Mouse (Mus musculus) forebrain, postnatal 0 days (tissue): ENCODE results near the gene Alg12. TPM values are rescaled to one million over a fixed set of nuclear protein-coding genes. Genes with fewer than 3 reads are reported as not detected.
A peak's percentile ranks its signal among the peaks of the same experiment; 100 is the strongest.

Experiments used
- ATAC-seq: fragments of 200-750 bp; cut with Nextera tagmentation; 2 replicates; pipeline ENCODE4 v1.8.0; 2017; ENCODE audit warnings: mild to moderate bottlenecking, moderate library complexity
- DNase-seq: peaks from one replicate; pipeline ENCODE4 v3.0.0-alpha.2; 2015
- H3K27ac ChIP-seq: fragments of 300-500 bp; sonication (generic); 2 replicates; pipeline ENCODE4 v1.5.1; 2014; ENCODE audit warnings: low read depth, mild to moderate bottlenecking, antibody characterized with exemption, low read length, moderate library complexity, mixed read lengths
- H3K27me3 ChIP-seq: fragments of 300-500 bp; sonication (generic); 2 replicates; pipeline ENCODE4 v1.6.1; 2014; ENCODE audit warnings: mild to moderate bottlenecking, low read length, mixed read lengths; ENCODE audit not compliant: insufficient read depth
- H3K36me3 ChIP-seq: fragments of 300-500 bp; sonication (generic); 2 replicates; pipeline ENCODE4 v1.6.1; 2014; ENCODE audit warnings: mild to moderate bottlenecking, moderate library complexity; ENCODE audit not compliant: insufficient read depth
- H3K4me1 ChIP-seq: fragments of 300-500 bp; sonication (generic); 2 replicates; pipeline ENCODE4 v1.6.1; 2014; ENCODE audit warnings: antibody characterized with exemption; ENCODE audit not compliant: insufficient read depth
- H3K4me2 ChIP-seq: fragments of 300-500 bp; sonication (generic); 2 replicates; pipeline ENCODE4 v1.6.1; 2014; ENCODE audit warnings: low read depth, mild to moderate bottlenecking, moderate library complexity
- H3K4me3 ChIP-seq: fragments of 300-500 bp; sonication (generic); 2 replicates; pipeline ENCODE4 v1.5.1; 2014; ENCODE audit warnings: low read depth, low read length, mixed read lengths
- H3K9ac ChIP-seq: fragments of 300-500 bp; sonication (generic); 2 replicates; pipeline ENCODE4 v1.6.1; 2014; ENCODE audit warnings: mild to moderate bottlenecking
- H3K9me3 ChIP-seq: fragments of 300-500 bp; sonication (generic); 2 replicates; pipeline ENCODE4 v1.6.1; 2016; ENCODE audit warnings: low read length
- CTCF ChIP-seq: sonication (generic); IDR thresholded peaks from 2 replicates; pipeline ENCODE4 v1.5.1; 2016; ENCODE audit warnings: antibody characterized with exemption, control low read depth, low read depth
- WGBS: fragments of 180-500 bp; shearing (Covaris S2); extraction: QIAGEN DNeasy Blood & Tissue Kit; methylation state at CpG from one replicate; pipeline ENCODE4 v1.1.7; 2014; 5-methylcytosine and 5-hydroxymethylcytosine counted together
- polyA plus RNA-seq: library from polyadenylated mRNA; unstranded; fragments of >200 nt; fragmentation: Nextera tagmentation; extraction: Ambion mirVana; gene quantifications from 2 replicates; pipeline ENCODE4 v1.2.1, GENCODE M21; 2015
- total RNA-seq: library from RNA; depleted of rRNA; stranded (reverse); fragments of >200 nt; gene quantifications from 2 replicates; pipeline ENCODE4 v1.2.3, GENCODE M21; 2014

Gene Alg12
- total and polyA plus RNA-seq, 2 experiments from 2014 or later, result 7.6 to 10.2 TPM

DNA sequence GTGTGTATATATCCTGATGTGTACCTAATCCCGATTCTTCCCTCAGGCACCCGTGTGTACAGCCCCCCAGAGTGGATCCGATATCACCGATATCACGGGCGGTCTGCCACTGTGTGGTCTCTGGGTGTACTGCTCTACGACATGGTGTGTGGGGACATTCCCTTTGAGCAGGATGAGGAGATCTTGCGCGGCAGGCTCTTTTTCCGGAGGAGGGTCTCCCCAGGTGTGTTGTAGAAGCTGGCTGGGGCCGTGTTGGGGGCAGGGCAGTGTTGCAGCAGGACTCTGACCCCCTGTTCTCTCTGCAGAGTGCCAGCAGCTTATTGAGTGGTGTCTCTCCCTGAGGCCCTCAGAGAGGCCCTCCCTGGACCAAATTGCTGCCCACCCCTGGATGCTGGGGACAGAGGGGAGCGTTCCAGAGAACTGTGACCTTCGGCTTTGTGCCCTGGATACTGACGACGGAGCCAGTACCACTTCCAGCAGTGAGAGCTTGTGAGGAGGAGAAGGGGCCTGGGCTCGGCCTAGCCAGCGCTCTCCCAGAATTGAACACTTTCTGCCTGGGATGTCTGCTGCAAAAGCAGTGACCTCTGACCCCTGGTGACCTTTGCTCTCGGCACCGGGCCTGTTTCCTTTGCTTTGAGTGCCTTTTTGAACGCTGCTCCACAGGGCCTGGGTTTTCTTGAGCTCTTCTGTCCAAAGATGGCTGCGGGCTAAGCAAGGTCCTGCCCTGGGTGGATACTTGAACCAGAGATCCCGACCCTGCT, 45.3 kb upstream of the Alg12 start:
- H3K4me1 ChIP-seq, result peaks cover 9% of the 10 kb centered on the region
- peak; percentile 23 for ATAC-seq
- H3K27me3 ChIP-seq, result no peaks in the 10 kb centered on the region
- H3K36me3 ChIP-seq, result peaks cover 17% of the 10 kb centered on the region
- peak overlapping the region; percentile 99 for H3K27ac ChIP-seq
- H3K9me3 ChIP-seq, result no peaks in the 10 kb centered on the region
- H3K4me2 ChIP-seq, result peak overlapping the region; percentile 81
- peak overlapping the region; percentile 79 for H3K4me3 ChIP-seq
- peak overlapping the region; percentile 92 for H3K9ac ChIP-seq
- DNase-seq, result no peak
- WGBS, result 49% methylated on average over 22 of the region's 22 CpGs
- TF ChIP-seq CTCF, result peak; percentile 48

DNA sequence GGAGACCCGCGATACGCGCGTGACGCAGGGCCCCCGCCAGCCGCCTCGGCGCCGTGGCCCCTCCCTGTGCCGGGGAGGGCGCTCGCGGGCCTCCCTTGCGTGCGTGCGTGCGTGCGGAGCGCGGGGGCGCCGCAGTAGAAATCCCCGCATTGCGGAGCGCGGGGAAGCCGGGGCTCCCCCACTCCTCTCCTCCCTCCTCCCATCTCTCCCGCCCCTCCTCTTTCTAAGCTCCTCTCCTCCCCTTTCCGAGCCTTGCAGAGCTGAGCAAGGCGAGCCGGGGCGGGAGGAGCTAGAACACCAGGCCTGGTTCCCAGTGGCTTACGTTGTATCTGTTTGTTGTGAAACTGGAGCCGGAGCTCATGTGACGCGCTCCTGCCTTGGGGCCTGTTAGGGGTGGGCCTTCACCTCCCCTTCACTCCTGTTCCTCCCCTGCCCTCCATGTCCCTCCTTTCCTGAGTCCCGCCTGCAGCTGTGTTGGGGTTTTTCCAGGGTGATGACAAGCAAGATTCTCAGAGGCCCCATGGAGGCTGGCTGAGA, 44.6 kb upstream of the Alg12 start:
- H3K4me2 ChIP-seq, result peak overlapping the region; percentile 81
- ATAC-seq, result peak; percentile 78
- H3K27ac ChIP-seq, result peak overlapping the region; percentile 99
- DNase-seq, result peak; percentile 91
- TF ChIP-seq CTCF, result peak; percentile 47
- H3K36me3 ChIP-seq, result peaks cover 17% of the 10 kb centered on the region
- H3K4me1 ChIP-seq, result peaks cover 9% of the 10 kb centered on the region
- no peaks in the 10 kb centered on the region for H3K9me3 ChIP-seq
- 0% methylated on average over 13 of the region's 39 CpGs for WGBS
- no peaks in the 10 kb centered on the region for H3K27me3 ChIP-seq
- H3K9ac ChIP-seq, result peak overlapping the region; percentile 92
- H3K4me3 ChIP-seq, result peak overlapping the region; percentile 79

DNA sequence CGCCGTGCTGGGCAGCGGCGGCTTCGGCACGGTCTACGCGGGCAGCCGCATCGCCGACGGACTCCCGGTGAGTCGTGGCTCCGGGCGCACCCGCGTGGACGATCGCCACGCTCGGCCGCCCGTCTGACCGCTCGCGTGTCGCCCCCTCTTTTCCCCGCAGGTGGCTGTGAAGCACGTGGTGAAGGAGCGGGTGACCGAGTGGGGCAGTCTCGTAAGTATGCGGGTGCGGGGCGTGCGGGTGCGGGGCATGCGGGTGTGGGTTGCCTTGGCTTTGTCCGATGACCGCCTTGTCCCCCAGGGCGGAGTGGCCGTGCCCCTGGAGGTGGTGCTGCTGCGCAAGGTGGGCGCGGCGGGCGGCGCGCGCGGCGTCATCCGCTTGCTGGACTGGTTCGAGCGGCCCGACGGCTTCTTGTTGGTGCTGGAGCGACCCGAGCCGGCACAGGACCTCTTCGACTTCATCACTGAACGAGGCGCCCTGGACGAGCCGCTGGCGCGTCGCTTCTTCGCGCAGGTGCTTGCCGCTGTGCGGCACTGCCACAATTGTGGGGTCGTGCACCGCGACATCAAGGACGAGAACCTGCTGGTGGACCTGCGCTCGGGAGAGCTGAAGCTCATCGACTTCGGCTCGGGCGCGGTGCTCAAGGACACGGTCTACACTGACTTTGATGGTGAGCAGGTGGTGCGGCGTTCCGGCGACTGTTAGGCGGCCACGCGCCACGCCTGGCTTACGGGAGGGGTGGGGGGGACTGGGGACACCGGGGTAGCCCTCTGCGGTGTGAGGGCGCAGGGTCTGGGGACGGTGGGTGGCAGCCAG, 44.0 kb upstream of the Alg12 start:
- DNase-seq (peak; percentile 37), ATAC-seq (no peak; the same call in 1 of the 2 replicates)
- peak overlapping the region; percentile 81 for H3K4me2 ChIP-seq
- peak overlapping the region; percentile 99 for H3K27ac ChIP-seq
- H3K9ac ChIP-seq, result peak overlapping the region; percentile 92
- H3K4me1 ChIP-seq, result peaks cover 9% of the 10 kb centered on the region
- no peaks in the 10 kb centered on the region for H3K27me3 ChIP-seq
- H3K9me3 ChIP-seq, result no peaks in the 10 kb centered on the region
- no peak for TF ChIP-seq CTCF
- peak overlapping the region; percentile 79 for H3K4me3 ChIP-seq
- peaks cover 17% of the 10 kb centered on the region for H3K36me3 ChIP-seq
- WGBS, result under 1% methylated on average over 87 of the region's 98 CpGs

DNA sequence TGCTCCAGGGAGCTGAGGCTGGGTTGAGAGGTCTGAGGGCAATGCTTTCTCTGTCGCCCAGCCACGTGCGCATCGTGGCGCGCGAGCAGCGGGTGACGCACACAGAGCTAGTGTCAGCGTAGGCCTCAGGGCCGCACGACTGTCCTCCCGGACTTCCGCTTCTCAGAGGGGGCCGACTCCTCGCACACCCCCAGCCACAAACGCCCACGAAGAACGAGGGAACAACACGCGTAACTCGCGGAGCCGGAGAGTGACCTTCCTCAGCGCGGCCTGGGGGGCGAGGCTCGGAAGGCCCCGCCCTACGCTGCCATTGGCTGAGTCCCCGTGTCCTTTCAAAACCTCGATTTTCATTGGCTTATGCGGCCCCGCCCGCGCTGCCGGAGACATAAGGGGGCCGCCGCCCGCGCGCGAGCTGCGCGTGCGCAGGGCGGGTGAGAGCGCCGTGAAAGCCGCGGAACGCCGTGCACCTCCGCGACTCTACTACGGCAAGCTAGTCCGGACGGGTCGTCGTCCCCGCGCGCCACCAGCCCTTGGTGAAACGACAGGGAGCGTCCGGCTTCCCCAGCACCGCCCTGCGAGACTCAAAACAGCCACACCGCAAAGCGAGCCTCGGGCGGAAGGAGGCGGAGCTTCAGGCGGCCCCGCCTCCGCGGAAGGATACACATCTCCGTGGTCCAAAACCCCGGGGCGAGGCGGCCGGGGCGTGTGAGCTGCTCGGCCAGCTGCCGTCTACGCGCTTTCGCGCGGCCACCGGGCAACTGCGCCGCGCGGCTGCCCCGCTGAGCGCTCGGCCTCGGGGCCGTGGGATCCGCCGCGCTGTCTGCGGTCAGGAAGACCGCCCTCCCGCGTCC, 42.9 kb upstream of the Alg12 start, which contains the start of gene Pim3:
Pim3 (plus strand) TSS at position 415 of the 851 bp plus-strand sequence.
- no peaks in the 10 kb centered on the region for H3K9me3 ChIP-seq
- peaks cover 9% of the 10 kb centered on the region for H3K4me1 ChIP-seq
- H3K27me3 ChIP-seq, result no peaks in the 10 kb centered on the region
- peak within 1 kb of the TSS; percentile 92 for H3K9ac ChIP-seq
- ATAC-seq, result peak; percentile 86
- peak within 1 kb of the TSS; percentile 79 for H3K4me3 ChIP-seq
- WGBS, result 3% methylated on average over 97 of the region's 107 CpGs
- TF ChIP-seq CTCF, result no peak
- DNase-seq, result peak; percentile 99
- H3K27ac ChIP-seq, result peak within 1 kb of the TSS; percentile 99
- peak within 1 kb of the TSS; percentile 81 for H3K4me2 ChIP-seq
- H3K36me3 ChIP-seq, result peaks cover 17% of the 10 kb centered on the region

DNA sequence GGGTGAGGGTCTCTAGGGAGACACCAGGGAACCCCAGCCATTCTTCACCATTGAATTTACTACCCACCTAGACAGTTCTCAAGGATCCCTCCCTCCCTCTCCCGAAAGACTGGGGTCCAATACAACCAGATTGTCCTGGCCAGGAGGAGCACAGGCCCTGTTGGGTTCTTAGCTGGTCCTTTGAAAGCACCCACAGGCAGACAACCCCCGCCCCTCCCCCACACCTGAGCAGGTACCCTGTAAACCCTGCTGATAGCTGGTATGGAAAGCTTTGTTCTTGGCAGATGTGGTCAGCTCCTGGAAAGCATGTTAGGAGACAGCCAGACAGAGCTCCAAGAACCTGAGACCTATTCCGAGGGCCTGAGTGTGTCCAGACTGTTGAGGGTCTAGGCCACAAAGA, 41.7 kb upstream of the Alg12 start:
- no peak overlapping the region for H3K9ac ChIP-seq
- no peak overlapping the region for H3K4me2 ChIP-seq
- no peak for DNase-seq
- no peaks in the 10 kb centered on the region for H3K9me3 ChIP-seq
- H3K27ac ChIP-seq, result no peak overlapping the region
- H3K4me3 ChIP-seq, result no peak overlapping the region
- ATAC-seq, result no peak
- peaks cover 14% of the 10 kb centered on the region for H3K36me3 ChIP-seq
- no peak for TF ChIP-seq CTCF
- no peaks in the 10 kb centered on the region for H3K27me3 ChIP-seq
- H3K4me1 ChIP-seq, result peaks cover 9% of the 10 kb centered on the region
- 92% methylated on average over 3 of the region's 3 CpGs for WGBS

DNA sequence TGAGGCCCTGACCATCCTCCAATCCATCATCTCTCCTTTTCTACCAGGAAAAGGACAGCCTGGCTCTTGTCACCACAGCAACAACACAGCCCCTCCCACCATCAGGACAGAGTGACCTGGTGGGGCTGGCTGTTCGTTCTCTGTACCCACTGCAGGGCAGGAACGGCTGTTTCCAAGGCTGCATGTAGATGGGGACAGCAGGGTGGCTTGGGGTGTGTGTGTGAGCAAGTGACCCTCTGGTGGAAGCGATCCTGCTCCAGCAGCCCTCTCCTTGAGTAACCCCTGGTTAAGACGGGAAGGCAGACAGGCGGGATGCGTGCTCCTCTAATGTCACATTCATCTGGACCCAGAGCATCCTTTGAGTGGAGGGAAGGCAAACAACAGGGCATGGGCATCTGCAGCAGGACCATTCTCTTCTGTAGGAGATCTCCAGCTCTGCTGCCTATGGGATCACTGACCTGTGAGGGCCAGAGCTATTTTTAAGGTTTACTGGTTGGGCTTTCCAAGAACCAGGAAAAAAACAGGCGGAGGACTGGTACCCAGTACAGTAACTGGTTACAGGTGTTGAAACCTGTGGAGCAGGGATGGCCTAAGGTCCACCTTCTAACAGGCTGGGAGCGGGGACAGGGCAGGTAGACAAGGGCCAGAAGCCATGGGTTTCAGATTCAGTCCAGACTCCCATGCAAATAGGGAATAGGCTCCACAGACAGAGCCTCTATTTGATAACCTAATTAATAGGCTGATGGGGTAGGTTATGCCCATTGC, 40.3 kb upstream of the Alg12 start:
- no peak overlapping the region for H3K27ac ChIP-seq
- DNase-seq (no peak), ATAC-seq (no peak)
- H3K9ac ChIP-seq, result no peak overlapping the region
- TF ChIP-seq CTCF, result no peak
- no peaks in the 10 kb centered on the region for H3K9me3 ChIP-seq
- H3K4me2 ChIP-seq, result no peak overlapping the region
- H3K36me3 ChIP-seq, result peaks cover 1% of the 10 kb centered on the region
- H3K4me1 ChIP-seq, result peaks cover 5% of the 10 kb centered on the region
- WGBS, result 68% methylated on average over 8 of the region's 8 CpGs
- no peak overlapping the region for H3K4me3 ChIP-seq
- no peaks in the 10 kb centered on the region for H3K27me3 ChIP-seq
